Mouse (Mus musculus) brown adipose tissue, adult 24 weeks (tissue): ENCODE data around the gene Entpd8. TPM values are rescaled to one million over a fixed set of nuclear protein-coding genes. Genes with fewer than 3 reads are reported as not detected.

Experiments
- polyA plus RNA-seq: library from polyadenylated mRNA; stranded (reverse); fragments of >200 nt; gene quantifications from 2 replicates; pipeline ENCODE4 v1.2.4, GENCODE M21; 2012; ENCODE audit not compliant: missing spikeins, insufficient read depth, insufficient read length

Entpd8 gene
- polyA plus RNA-seq, 1 experiment = not detected

Other genes starting within 250 kb of the Entpd8 start
- 12.2 and 15.2 TPM in 2 replicates for gene Ehmt1, start 160.7 kb upstream of the Entpd8 start, polyA plus RNA-seq
- gene Arrdc1, start 145.1 kb upstream of the Entpd8 start, polyA plus RNA-seq = 3.1 and 5.2 TPM in 2 replicates
- 7.2 and 10.3 TPM in 2 replicates for gene Zmynd19, start 130.5 kb upstream of the Entpd8 start, polyA plus RNA-seq
- 4.9 and 6.0 TPM in 2 replicates for gene Dph7, start 117.9 kb upstream of the Entpd8 start, polyA plus RNA-seq
- gene Mrpl41, start 105.2 kb upstream of the Entpd8 start, polyA plus RNA-seq = 115 and 150 TPM in 2 replicates
- gene Pnpla7, start 104.3 kb upstream of the Entpd8 start, polyA plus RNA-seq = 7.8 and 12.2 TPM in 2 replicates
- 10.6 and 15.1 TPM in 2 replicates for gene Nsmf, start 25.9 kb upstream of the Entpd8 start, polyA plus RNA-seq
- gene Noxa1, start 14.8 kb downstream of the Entpd8 start, polyA plus RNA-seq = not detected in 2 replicates
- 6.4 and 7.1 TPM in 2 replicates for gene Nrarp, start 100.5 kb downstream of the Entpd8 start, polyA plus RNA-seq
- 1.8 and 6.0 TPM in 2 replicates for gene Tor4a, start 116.6 kb downstream of the Entpd8 start, polyA plus RNA-seq
- gene Nelfb, start 131.2 kb downstream of the Entpd8 start, polyA plus RNA-seq = 15.4 and 19.0 TPM in 2 replicates
- gene Stpg3, start 134.3 kb downstream of the Entpd8 start, polyA plus RNA-seq = not detected in 2 replicates
- not detected in 2 replicates for gene Fam166a, start 138.4 kb downstream of the Entpd8 start, polyA plus RNA-seq
- gene Tubb4b, start 144.4 kb downstream of the Entpd8 start, polyA plus RNA-seq = 193 and 284 TPM in 2 replicates
- not detected in 2 replicates for gene Slc34a3, start 154.1 kb downstream of the Entpd8 start, polyA plus RNA-seq
- not detected in 2 replicates for gene Rnf224, start 156.5 kb downstream of the Entpd8 start, polyA plus RNA-seq
- gene Rnf208, start 162.0 kb downstream of the Entpd8 start, polyA plus RNA-seq = not detected in 2 replicates
- gene Cysrt1, start 162.1 kb downstream of the Entpd8 start, polyA plus RNA-seq = not detected in 2 replicates
- gene AL732309.1, start 166.6 kb downstream of the Entpd8 start, polyA plus RNA-seq = 2.3 and 5.4 TPM in 2 replicates
- gene Tmem203, start 175.1 kb downstream of the Entpd8 start, polyA plus RNA-seq = 13.5 and 18.9 TPM in 2 replicates
- 1.7 and 3.7 TPM in 2 replicates for gene Tprn, start 182.3 kb downstream of the Entpd8 start, polyA plus RNA-seq
- gene Ssna1, start 192.1 kb downstream of the Entpd8 start, polyA plus RNA-seq = 41.7 and 44.0 TPM in 2 replicates
- 18.6 and 23.7 TPM in 2 replicates for gene Anapc2, start 192.2 kb downstream of the Entpd8 start, polyA plus RNA-seq
- gene Tmem210, start 207.8 kb downstream of the Entpd8 start, polyA plus RNA-seq = not detected in 2 replicates
- not detected in 2 replicates for gene Lrrc26, start 209.6 kb downstream of the Entpd8 start, polyA plus RNA-seq
- not detected in 2 replicates for gene Grin1, start 238.9 kb downstream of the Entpd8 start, polyA plus RNA-seq